Mouse (Mus musculus) myocyte (in vitro differentiated cells): ENCODE data around the gene Tgfb3. TPM values are rescaled to one million over a fixed set of nuclear protein-coding genes. Genes with fewer than 3 reads are reported as not detected.

ENCODE experiments used
- H3K27me3 ChIP-seq: one replicate; pipeline ENCODE4 v1.6.1; 2011; ENCODE audit not compliant: control insufficient read depth, insufficient read depth, insufficient read length
- H3K36me3 ChIP-seq: one replicate; pipeline ENCODE4 v1.6.1; 2011; ENCODE audit not compliant: control insufficient read depth, insufficient read depth
- H3K4me2 ChIP-seq: one replicate; pipeline ENCODE4 v1.6.1; 2011; ENCODE audit warnings: low read depth, control low read depth
- H3K4me3 ChIP-seq: one replicate; pipeline ENCODE4 v1.5.1; 2011; ENCODE audit warnings: mild to moderate bottlenecking, control low read depth, moderate library complexity
- H3K79me2 ChIP-seq: one replicate; pipeline ENCODE4 v1.6.1; 2011; ENCODE audit not compliant: control insufficient read depth, insufficient read depth
- H3ac ChIP-seq: one replicate; pipeline ENCODE4 v1.6.1; 2011; ENCODE audit not compliant: control insufficient read depth, insufficient read length
- CEBPB ChIP-seq: IDR thresholded peaks from 2 replicates; pipeline ENCODE4 v1.6.1; 2011; ENCODE audit warnings: mild to moderate bottlenecking, moderate library complexity; ENCODE audit not compliant: poor library complexity, insufficient read depth, severe bottlenecking
- E2F4 ChIP-seq: IDR thresholded peaks from one replicate; pipeline ENCODE4 v1.6.1; 2011; ENCODE audit warnings: mild to moderate bottlenecking, control low read depth, moderate library complexity; ENCODE audit not compliant: insufficient read depth
- MAX ChIP-seq: IDR thresholded peaks from one replicate; pipeline ENCODE4 v1.6.1; 2011; ENCODE audit warnings: low read depth, mild to moderate bottlenecking, control low read depth
- MYOD1 ChIP-seq, 3 experiments: IDR thresholded peaks; one replicate each; pipeline ENCODE4 v1.6.1; 2011; ENCODE audit warnings: control low read depth in 2 of 3, low read depth in 2 of 3, mild to moderate bottlenecking in 2 of 3, moderate library complexity in 1 of 3; ENCODE audit not compliant: insufficient read length in 2 of 3, control insufficient read depth in 1 of 3
- MYOG ChIP-seq, 3 experiments: IDR thresholded peaks; one replicate each; pipeline ENCODE4 v1.6.1; 2011; ENCODE audit warnings: control low read depth in 2 of 3, low read depth in 2 of 3, mild to moderate bottlenecking in 2 of 3; ENCODE audit not compliant: insufficient read length in 2 of 3, control insufficient read depth in 1 of 3, insufficient read depth in 1 of 3
- POLR2A ChIP-seq: IDR thresholded peaks from one replicate; pipeline ENCODE4 v1.6.1; 2011; ENCODE audit warnings: low read depth, mild to moderate bottlenecking, control low read depth, moderate library complexity; ENCODE audit not compliant: insufficient read length
- POLR2AphosphoS2 ChIP-seq: IDR thresholded peaks from one replicate; pipeline ENCODE4 v1.6.1; 2011; ENCODE audit warnings: low read depth, control low read depth; ENCODE audit not compliant: insufficient read length
- REST ChIP-seq: IDR thresholded peaks from one replicate; pipeline ENCODE4 v1.6.1; 2011; ENCODE audit warnings: mild to moderate bottlenecking, control low read depth, moderate library complexity; ENCODE audit not compliant: insufficient read depth, insufficient read length
- SRF ChIP-seq: IDR thresholded peaks from one replicate; pipeline ENCODE4 v1.6.1; 2011; ENCODE audit warnings: low read depth; ENCODE audit not compliant: control insufficient read depth, insufficient read length
- TCF12 ChIP-seq: IDR thresholded peaks from one replicate; pipeline ENCODE4 v1.6.1; 2011; ENCODE audit warnings: mild to moderate bottlenecking, control low read depth; ENCODE audit not compliant: poor library complexity, insufficient read depth, severe bottlenecking
- TCF3 ChIP-seq: IDR thresholded peaks from one replicate; pipeline ENCODE4 v1.6.1; 2011; ENCODE audit warnings: low read depth, control low read depth; ENCODE audit not compliant: insufficient read length
- USF1 ChIP-seq: IDR thresholded peaks from one replicate; pipeline ENCODE4 v1.6.1; 2011; ENCODE audit warnings: low read depth, mild to moderate bottlenecking, control low read depth, moderate library complexity
- polyA plus RNA-seq: library from polyadenylated mRNA; unstranded; fragments of >200 nt; fragmentation: generic; extraction: Trizol; gene quantifications from one replicate; pipeline ENCODE4 v1.2.1, GENCODE M21; 2012; ENCODE audit warnings: missing spikeins

The Tgfb3 gene
- polyA plus RNA-seq, 1 experiment: 79.2 TPM

GRCm38 (mm10) chr12:86103391-86103790, 24.6 kb upstream of the Tgfb3 start:
- no peaks in the 10 kb centered on the region for H3K79me2 ChIP-seq

GRCm38 (mm10) chr12:86102686-86103085, 23.8 kb upstream of the Tgfb3 start:
- no peaks in the 10 kb centered on the region for H3K27me3 ChIP-seq
- H3K36me3 ChIP-seq: no peaks in the 10 kb centered on the region
- H3K79me2 ChIP-seq: no peaks in the 10 kb centered on the region
- H3ac ChIP-seq: no peak overlapping the region
- H3K4me3 ChIP-seq: no peak overlapping the region
- no peak overlapping the region for H3K4me2 ChIP-seq
- TF ChIP-seq CEBPB: no peak
- no peak for TF ChIP-seq POLR2A
- TF ChIP-seq TCF12: no peak
- no peak for TF ChIP-seq USF1
- no peak for TF ChIP-seq MYOG (IDR thresholded peaks at IDR 0.05; ENCODE audit: control insufficient read depth in 1 of 3, insufficient read depth in 1 of 3, insufficient read length in 2 of 3, low read depth in 2 of 3)
- TF ChIP-seq SRF: no peak
- no peak for TF ChIP-seq TCF3
- no peak for TF ChIP-seq MYOD1 (IDR thresholded peaks at IDR 0.05; ENCODE audit: control insufficient read depth in 1 of 3, insufficient read length in 2 of 3, low read depth in 2 of 3)
- TF ChIP-seq E2F4: no peak
- TF ChIP-seq MAX: no peak
- no peak for TF ChIP-seq REST
- no peak for TF ChIP-seq POLR2AphosphoS2

More at GRCm38 (mm10) chr12:86103391-86103790, 24.6 kb upstream of the Tgfb3 start:
- H3ac ChIP-seq: no peak overlapping the region
- H3K4me3 ChIP-seq: no peak overlapping the region
- H3K36me3 ChIP-seq: no peaks in the 10 kb centered on the region
- H3K4me2 ChIP-seq: no peak overlapping the region
- TF ChIP-seq E2F4 (no peak), MYOD1 (IDR thresholded peaks at IDR 0.05; ENCODE audit: control insufficient read depth in 1 of 3, insufficient read length in 2 of 3, low read depth in 2 of 3) (no peak), MAX (no peak), TCF12 (no peak), SRF (no peak), USF1 (no peak), REST (no peak)
- no peaks in the 10 kb centered on the region for H3K27me3 ChIP-seq

GRCm38 (mm10) chr12:86100711-86101110, 21.9 kb upstream of the Tgfb3 start:
- H3K4me3 ChIP-seq: no peak overlapping the region
- no peak overlapping the region for H3K4me2 ChIP-seq
- no peaks in the 10 kb centered on the region for H3K36me3 ChIP-seq
- H3K79me2 ChIP-seq: no peaks in the 10 kb centered on the region
- no peaks in the 10 kb centered on the region for H3K27me3 ChIP-seq
- TF ChIP-seq MAX (no peak), TCF3 (no peak), POLR2A (no peak), MYOG (IDR thresholded peaks at IDR 0.05; ENCODE audit: control insufficient read depth in 1 of 3, insufficient read depth in 1 of 3, insufficient read length in 2 of 3, low read depth in 2 of 3) (peak in 1 of 3 experiments; percentile 36), POLR2AphosphoS2 (no peak), MYOD1 (IDR thresholded peaks at IDR 0.05; ENCODE audit: control insufficient read depth in 1 of 3, insufficient read length in 2 of 3, low read depth in 2 of 3) (peak in 2 of 3 experiments; percentile 49 to 71), USF1 (no peak)
- no peak overlapping the region for H3ac ChIP-seq

GRCm38 (mm10) chr12:86097781-86098180, 18.9 kb upstream of the Tgfb3 start:
- H3K79me2 ChIP-seq: no peaks in the 10 kb centered on the region
- H3K4me3 ChIP-seq: no peak overlapping the region
- H3ac ChIP-seq: no peak overlapping the region
- no peak overlapping the region for H3K4me2 ChIP-seq
- no peaks in the 10 kb centered on the region for H3K36me3 ChIP-seq
- no peaks in the 10 kb centered on the region for H3K27me3 ChIP-seq
- TF ChIP-seq TCF12: no peak
- no peak for TF ChIP-seq MYOD1 (IDR thresholded peaks at IDR 0.05; ENCODE audit: control insufficient read depth in 1 of 3, insufficient read length in 2 of 3, low read depth in 2 of 3)
- no peak for TF ChIP-seq REST
- no peak for TF ChIP-seq E2F4

- no peaks in the 10 kb centered on the region for H3K36me3 ChIP-seq
- no peaks in the 10 kb centered on the region for H3K79me2 ChIP-seq
- TF ChIP-seq CEBPB (peak; percentile 20; the same call in 1 of the 2 replicates), MAX (no peak)
- no peaks in the 10 kb centered on the region for H3K27me3 ChIP-seq
- H3ac ChIP-seq: no peak overlapping the region
- H3K4me2 ChIP-seq: no peak overlapping the region
- no peak overlapping the region for H3K4me3 ChIP-seq
Observed at GRCm38 (mm10) chr12:86095806-86096205, 17.0 kb upstream of the Tgfb3 start.

GRCm38 (mm10) chr12:86094075-86094474, 15.2 kb upstream of the Tgfb3 start:
- H3ac ChIP-seq: no peak overlapping the region
- no peaks in the 10 kb centered on the region for H3K27me3 ChIP-seq
- H3K36me3 ChIP-seq: no peaks in the 10 kb centered on the region
- TF ChIP-seq CEBPB (no peak), MYOG (IDR thresholded peaks at IDR 0.05; ENCODE audit: control insufficient read depth in 1 of 3, insufficient read depth in 1 of 3, insufficient read length in 2 of 3, low read depth in 2 of 3) (no peak), USF1 (no peak), MAX (no peak), MYOD1 (IDR thresholded peaks at IDR 0.05; ENCODE audit: control insufficient read depth in 1 of 3, insufficient read length in 2 of 3, low read depth in 2 of 3) (no peak), REST (no peak), POLR2AphosphoS2 (no peak), TCF3 (no peak)
- H3K4me3 ChIP-seq: no peak overlapping the region
- H3K79me2 ChIP-seq: no peaks in the 10 kb centered on the region
- H3K4me2 ChIP-seq: no peak overlapping the region
